Mouse (Mus musculus): ENCODE data around the gene Fez1.

The Fez1 gene

DNA sequence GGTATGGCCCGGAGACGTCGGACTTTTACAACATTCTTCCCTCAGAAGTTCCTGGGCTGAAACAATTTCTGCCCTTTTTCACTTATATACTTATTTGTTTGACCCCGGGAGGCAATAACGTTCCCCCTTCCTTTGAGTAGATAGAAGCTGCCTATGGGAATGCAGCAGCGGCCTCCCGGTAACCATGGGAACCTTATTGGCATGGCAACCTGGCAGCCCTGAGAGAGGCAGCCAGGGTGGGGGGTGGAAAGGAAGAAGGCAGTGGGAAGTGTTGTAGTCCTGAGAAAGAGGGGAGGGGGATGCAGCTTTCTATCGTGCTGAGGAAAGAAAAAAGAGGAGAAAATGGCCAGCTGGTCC lies at the start of gene Fez1:
Gene Fez1 (plus strand): TSS at position 221 of the 357 bp plus-strand sequence.
- DNase-seq, result no peak

DNA sequence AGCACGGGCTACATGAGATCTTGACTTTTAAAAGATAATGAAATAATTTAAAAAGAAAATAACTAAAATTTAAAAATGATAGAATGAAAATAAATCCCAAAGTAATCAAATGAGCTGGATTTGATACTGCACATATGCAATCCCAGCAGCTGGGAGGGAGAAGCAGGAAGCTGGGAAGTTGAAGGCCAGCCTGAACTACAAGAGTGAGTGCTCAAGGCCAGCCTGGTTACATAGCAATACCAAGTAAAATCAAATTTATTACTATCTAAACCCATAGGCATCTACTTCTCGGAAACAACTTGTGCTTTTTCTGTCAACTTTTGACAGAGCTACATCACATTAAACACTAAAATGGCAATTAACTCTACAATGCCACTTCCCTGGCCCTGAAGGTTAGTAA lies 37.7 kb upstream of the Fez1 start:
- no peak for DNase-seq

- no peak for DNase-seq
These were observed 29.5 kb upstream of the Fez1 start for GRCm38 (mm10) chr9:36792191-36792590.

DNA sequence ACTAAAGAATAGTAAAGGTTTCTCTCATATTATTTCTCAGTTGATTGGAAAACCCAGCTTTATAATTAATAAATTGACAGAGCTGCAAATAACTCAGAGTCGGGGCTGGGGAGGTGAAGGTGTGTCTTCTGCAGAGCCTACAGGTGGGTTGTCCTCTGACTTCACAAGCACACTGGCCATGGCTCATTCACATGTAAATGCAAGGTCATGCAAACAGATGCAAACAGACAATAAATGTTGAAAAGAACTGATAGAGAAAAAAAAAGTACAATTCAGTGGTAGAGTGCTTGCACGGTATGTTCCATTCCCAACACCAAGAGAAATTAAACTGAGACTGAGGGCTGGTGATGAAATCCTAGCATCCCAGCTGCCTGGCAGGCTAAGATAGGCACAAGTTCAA lies 27.2 kb upstream of the Fez1 start:
- DNase-seq, result no peak

DNA sequence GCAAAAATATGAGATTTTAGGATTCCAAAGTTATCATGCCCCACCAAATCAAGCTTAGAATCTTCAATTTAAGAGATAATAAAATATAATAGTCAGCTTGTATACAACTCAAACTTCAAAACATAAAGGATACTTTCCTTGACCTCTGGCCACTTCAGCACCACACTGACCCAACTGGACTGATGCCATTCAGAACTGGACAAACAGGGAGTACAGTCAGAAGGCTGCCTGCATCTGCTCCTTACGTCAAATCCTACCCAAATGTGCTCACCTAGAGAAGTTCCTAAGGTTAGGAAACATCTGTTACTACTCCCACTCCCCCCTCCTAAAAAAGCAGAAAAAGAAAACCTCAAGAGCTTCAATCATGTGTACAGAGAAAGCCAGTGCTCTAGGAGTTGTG lies 26.1 kb upstream of the Fez1 start:
- DNase-seq, result no peak

GRCm38 (mm10) chr9:36796224-36796623 lies 25.4 kb upstream of the Fez1 start:
- no peak for DNase-seq

DNA sequence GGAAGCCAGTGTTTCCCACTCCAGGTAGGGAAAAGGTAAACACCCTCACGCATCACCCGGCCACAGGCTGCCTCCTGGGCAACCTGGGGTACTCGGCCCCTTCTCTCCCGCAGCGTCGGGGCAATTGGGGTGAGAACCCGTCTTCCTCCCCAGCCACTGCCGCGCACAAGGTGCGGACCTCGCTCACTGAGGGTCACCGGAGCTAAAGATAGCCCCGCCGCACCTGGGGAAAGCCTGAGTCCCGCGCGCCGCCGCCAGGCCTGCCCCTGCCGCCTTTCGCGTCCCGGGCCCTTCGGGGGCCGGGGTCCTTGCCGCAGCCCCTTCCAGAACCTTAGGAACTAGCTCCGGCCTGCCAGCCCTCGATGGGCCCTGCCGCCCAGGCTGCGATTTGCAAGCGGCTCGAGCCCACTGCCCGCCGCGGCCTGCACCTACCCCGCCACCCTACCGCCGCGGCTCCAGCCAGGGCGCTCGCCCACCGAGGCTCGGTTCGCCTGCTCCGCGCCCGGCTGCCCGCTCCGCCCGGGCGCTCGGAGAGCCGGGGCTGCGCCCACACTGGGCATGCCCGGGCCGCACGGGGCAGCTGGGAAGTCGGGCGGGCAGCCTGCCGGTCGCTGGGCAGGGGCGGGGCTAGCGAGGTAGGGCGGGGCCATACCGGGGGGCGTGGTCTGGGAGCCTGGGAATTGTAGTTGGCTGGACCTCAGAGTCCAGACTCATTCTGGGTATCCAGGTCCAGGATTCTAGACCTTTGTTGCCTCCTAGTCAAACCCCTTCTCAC lies 24.7 kb upstream of the Fez1 start, which contains the start of gene Ei24:
Gene Ei24 (minus strand): TSS at position 613 of the 775 bp plus-strand sequence.
- peak; percentile 85 for DNase-seq

GRCm38 (mm10) chr9:36801961-36802360 lies 19.7 kb upstream of the Fez1 start:
- no peak for DNase-seq

GRCm38 (mm10) chr9:36802951-36803350 lies 18.7 kb upstream of the Fez1 start:
- no peak for DNase-seq

- no peak for DNase-seq
These were observed 18.3 kb upstream of the Fez1 start for GRCm38 (mm10) chr9:36803386-36803785.

DNA sequence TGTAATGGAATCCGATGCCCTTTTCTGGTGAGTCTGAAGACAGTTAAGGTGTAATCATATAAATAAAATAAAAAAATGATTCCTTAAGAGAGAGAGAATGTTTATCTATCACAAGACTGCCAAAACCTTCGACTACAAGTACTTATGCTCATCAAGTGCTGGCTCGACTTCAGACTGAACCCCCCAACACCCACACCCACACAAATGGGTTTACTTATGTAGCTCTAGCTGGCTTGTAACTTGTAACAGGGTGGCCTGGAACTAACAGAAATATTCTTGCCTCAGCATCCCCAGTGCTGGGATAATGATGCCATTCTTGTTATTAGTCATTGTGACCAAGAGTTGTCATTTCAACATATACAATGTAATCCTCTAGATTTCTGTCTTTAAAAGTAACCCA lies 17.7 kb upstream of the Fez1 start:
- DNase-seq, result no peak

GRCm38 (mm10) chr9:36805256-36805975 lies 16.2 kb upstream of the Fez1 start:
- no peak for DNase-seq

DNA sequence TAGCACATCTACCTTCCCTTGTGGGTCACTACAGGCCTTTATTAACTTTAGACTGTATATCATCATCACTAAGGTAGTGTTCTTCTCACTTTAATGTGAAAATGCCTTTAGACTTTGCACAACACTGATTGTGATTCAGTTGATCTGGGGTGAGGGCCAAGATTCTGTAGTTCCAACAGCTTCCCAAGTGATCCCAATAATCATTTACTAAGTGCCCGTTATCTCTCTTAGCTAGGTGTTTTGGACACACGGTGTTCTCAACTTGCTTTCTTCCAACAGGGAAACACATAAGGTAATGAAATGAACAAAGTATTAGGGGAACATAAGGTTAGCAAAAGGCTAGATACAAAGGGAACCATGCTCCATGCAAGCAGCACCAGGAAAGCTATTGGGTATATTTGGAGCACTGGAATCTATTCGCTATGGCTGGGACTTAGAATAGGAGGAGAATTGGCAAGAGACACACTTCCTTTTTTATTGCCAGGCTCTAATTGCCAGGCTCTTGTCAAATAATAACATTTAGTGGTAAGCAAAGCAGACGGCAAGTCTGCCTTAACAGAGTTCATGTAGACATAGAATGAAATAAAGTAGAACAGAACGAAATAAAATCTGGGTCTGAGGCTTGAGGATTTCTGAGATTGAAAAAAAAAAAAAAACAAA lies 13.4 kb upstream of the Fez1 start:
- no peak for DNase-seq

DNA sequence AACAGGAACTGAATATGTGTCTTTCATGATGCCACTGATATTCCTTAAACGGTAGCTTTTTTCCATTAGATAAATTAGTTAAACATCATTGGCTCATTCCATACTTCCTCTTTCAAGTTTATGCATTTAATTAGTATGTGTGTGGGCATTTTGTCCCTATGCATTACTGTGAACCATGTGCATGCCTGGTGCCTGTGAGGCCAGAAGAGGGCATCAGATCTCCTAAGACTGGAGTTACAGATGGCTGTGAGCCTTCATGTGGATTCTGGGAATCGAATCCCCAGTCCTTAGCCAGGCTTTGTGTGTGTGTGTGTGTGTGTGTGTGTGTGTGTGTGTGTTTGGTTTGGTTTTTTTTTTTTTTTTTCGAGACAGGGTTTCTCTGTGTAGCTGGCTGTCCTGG lies 7.2 kb upstream of the Fez1 start:
- no peak for DNase-seq

DNA sequence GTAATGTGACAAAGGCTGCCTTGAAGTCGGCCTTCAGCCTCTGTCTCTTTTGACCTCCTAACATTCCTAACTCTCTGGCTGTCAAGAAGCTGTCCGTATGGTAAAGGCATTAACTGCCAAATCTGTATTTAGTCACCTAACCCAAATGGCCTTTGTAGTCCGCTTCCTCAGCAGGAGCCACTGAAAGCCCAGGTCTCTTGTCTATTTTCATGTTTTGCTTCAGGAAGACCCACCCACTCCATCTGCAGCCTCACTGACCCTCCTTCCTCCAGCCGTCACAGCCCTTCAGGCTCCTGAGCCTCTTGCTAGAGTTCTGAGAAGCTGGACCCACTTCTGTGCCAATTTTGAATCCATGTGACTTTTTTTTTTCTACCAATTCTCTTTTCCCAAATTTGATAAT lies 2.8 kb upstream of the Fez1 start:
- no peak for DNase-seq

DNA sequence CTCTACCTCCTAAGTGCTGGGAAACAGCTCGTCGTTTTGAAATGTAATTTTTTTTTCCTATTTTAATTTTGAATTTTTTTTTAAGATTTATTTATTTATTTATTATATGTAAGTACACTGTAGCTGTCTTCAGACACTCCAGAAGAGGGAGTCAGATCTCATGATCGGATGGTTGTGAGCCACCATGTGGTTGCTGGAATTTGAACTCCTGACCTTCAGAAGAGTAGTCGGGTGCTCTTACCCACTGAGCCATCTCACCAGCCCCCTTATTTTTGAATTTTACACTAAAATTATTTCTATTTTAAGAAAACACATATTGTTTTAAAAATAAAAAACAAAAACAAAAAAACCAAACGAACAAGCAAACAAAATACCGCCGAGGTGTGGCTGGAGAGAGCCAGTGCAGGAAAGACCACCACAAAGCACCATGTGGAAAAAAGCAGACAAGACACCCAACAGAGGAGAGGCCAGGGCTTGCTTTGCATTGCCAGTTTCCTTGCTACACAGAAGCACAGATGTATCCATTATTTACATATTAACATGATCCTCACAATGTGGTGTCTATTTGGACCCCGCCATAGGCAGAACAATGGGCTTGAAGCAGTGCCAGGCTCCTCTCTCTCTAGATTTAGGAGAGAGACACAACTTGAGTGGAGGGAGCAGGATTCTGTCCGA lies 558 bp upstream of the Fez1 start:
- DNase-seq, result no peak

- no peak for DNase-seq
These were observed 360 bp downstream of the Fez1 start for GRCm38 (mm10) chr9:36822024-36822423.

- no peak for DNase-seq
These were observed 5.1 kb downstream of the Fez1 start for GRCm38 (mm10) chr9:36826612-36827363.

- DNase-seq, result no peak
These were observed 9.7 kb downstream of the Fez1 start for GRCm38 (mm10) chr9:36831401-36831800.

- DNase-seq, result peak; percentile 4 to 11
These were observed 10.9 kb downstream of the Fez1 start for GRCm38 (mm10) chr9:36832529-36832928.

DNA sequence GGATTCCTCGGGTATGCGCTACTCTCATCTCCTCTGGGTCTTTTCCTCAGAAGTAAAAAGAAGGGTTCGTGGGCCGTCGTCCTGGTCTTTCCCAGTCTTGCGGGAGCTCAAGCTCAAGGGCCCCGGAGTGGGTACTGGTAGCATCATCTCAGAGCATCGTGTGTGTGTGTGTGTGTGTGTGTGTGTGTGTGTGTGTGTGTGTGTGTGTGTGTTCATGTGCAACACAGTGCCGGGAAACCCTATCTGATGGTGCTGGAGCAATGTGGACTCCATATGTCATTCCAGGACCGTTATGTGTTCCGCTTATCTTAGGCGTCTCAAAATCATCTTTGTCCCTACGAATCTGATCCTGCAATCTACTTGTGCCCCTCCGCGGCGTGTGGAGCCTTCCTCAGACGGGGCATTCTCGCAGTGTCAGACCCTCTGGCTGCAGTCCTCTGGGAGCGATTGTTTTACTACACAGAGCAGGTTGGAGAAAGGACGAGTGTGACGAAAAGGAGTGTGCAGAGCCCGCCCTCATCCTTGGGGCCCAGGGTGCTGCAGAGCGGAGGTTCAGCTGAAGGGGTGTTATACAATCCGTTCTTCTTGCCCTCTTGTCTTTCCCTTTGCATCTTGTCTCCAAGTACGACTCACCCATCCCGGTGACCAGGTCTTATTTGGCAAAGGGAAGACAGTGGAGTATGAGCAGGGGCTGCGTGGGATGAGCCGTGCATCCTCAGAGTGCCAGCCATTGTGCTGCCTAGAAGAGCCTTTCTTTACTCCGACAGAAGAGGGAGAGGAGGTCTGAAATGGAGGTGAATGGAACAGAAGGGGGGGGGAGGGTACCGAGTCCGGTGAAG lies 11.6 kb downstream of the Fez1 start:
- DNase-seq, result no peak

- DNase-seq, result no peak
These were observed 12.2 kb downstream of the Fez1 start for GRCm38 (mm10) chr9:36833914-36834313.
